Mouse (Mus musculus) C2C12 (cell line): ENCODE results near the gene Cbx7.
"Not testable (repeated sequence)": the region's sequence is repeated elsewhere in the genome, so short reads cannot be mapped to it uniquely, and the experiment has no call there.

ENCODE experiments used
- CTCF ChIP-seq: IDR thresholded peaks from one replicate; pipeline ENCODE4 v1.5.1; 2011; ENCODE audit not compliant: control insufficient read depth, insufficient read depth, insufficient read length
- MAX ChIP-seq: IDR thresholded peaks from one replicate; pipeline ENCODE4 v1.6.1; 2011; ENCODE audit warnings: mild to moderate bottlenecking, control low read depth

GRCm38 (mm10) chr15:79939501-79939900 lies 31.4 kb downstream of the Cbx7 start:
- not testable (repeated sequence) for TF ChIP-seq CTCF, MAX
